Mouse (Mus musculus): ENCODE measurements around the gene Sptbn2. TPM values are rescaled to one million over a fixed set of nuclear protein-coding genes. Genes with fewer than 3 reads are reported as not detected.
A peak's percentile ranks its signal among the peaks of the same experiment; 100 is the strongest.
"Not testable (repeated sequence)": the region's sequence is repeated elsewhere in the genome, so short reads cannot be mapped to it uniquely, and the experiment has no call there.

Sptbn2 gene
- polyA plus RNA-seq, 1 experiment from 2014 or later: 18.7 TPM

DNA sequence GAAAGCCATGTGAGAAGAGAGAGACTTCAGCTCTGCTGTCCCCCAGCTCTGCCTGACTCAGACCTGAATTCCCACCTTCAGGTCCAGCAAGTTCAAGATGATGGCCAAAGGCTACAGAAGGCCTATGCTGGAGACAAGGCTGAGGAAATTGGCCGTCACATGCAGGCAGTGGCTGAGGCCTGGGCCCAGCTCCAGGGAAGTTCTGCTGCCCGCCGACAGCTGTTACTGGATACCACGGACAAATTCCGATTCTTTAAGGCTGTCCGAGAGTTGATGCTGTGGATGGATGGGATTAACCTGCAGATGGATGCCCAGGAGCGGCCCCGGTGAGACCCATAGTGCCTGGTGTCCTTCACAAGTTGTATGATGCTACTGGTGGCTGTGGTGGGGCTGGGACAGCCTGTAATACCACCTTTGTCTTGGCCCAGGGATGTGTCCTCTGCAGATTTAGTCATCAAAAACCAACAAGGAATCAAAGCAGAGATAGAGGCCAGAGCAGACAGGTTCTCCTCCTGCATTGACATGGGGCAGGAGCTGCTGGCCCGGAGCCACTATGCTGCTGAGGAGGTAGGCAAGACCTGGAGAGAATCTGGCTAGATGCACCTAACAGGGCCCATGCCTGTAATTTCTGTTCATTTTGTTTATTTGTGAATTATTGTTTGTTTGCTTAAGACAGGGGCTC lies 36.8 kb downstream of the Sptbn2 start:
- ATAC-seq (ENCODE audit: low FRiP score): no peak

DNA sequence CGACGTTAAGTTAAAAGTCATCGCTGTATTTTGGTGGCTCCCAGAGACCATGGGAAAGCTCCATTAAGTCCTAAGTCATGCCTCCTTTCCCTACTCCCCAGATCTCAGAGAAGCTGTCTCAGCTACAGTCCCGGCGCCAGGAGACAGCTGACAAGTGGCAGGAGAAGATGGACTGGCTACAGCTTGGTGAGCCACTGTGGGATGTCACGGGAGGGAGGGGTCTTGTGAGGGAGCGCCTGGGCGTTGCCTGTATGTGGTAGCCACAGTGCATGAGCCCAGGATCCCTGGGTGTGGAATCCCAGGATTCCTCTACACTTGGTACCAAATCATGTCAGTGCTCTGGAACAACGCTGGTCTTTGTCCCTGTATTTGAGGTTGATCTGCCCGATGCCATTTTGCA lies 37.5 kb downstream of the Sptbn2 start:
- Histone ChIP-seq H3K4me3 (ENCODE audit: low read depth, low read length) (no peak overlapping the region), H3K4me1 (replicated peaks; ENCODE audit: control insufficient read depth, insufficient read depth, low read length) (no peaks in the 10 kb centered on the region), H3K4me2 (replicated peaks; ENCODE audit: low read depth, low read length) (no peak overlapping the region), H3K27me3 (ENCODE audit: control insufficient read depth, insufficient read depth, low read length) (no peaks in the 10 kb centered on the region), H3K9ac (ENCODE audit: low read depth, low read length) (no peak overlapping the region), H3K9me3 (ENCODE audit: control insufficient read depth, low read length) (no peaks in the 10 kb centered on the region), H3K36me3 (ENCODE audit: control insufficient read depth, insufficient read depth, low read length) (peaks cover 8% of the 10 kb centered on the region), H3K27ac (ENCODE audit: low read depth, low read length) (no peak overlapping the region)
- ATAC-seq (ENCODE audit: low FRiP score) (no peak), DNase-seq (ENCODE audit: low spot score) (no peak)
- 86% methylated on average over 10 of the region's 10 CpGs for WGBS

More for the DNA sequence above, 36.8 kb downstream of the Sptbn2 start:
- no peaks in the 10 kb centered on the region for H3K27me3 ChIP-seq (ENCODE audit: control insufficient read depth, insufficient read depth, low read length)
- no peaks in the 10 kb centered on the region for H3K4me1 ChIP-seq (replicated peaks; ENCODE audit: control insufficient read depth, insufficient read depth, low read length)
- 91% methylated on average over 9 of the region's 9 CpGs for WGBS
- H3K9me3 ChIP-seq (ENCODE audit: control insufficient read depth, low read length): no peaks in the 10 kb centered on the region
- no peak overlapping the region for H3K4me2 ChIP-seq (replicated peaks; ENCODE audit: low read depth, low read length)
- no peak overlapping the region for H3K4me3 ChIP-seq (ENCODE audit: low read depth, low read length)
- H3K36me3 ChIP-seq (ENCODE audit: control insufficient read depth, insufficient read depth, low read length): peaks cover 8% of the 10 kb centered on the region
- H3K9ac ChIP-seq (ENCODE audit: low read depth, low read length): no peak overlapping the region
- DNase-seq (ENCODE audit: low spot score): no peak
- no peak overlapping the region for H3K27ac ChIP-seq (ENCODE audit: low read depth, low read length)

GRCm38 (mm10) chr19:4749975-4750374 lies 39.0 kb downstream of the Sptbn2 start:
- ATAC-seq (ENCODE audit: low FRiP score) (no peak), DNase-seq (ENCODE audit: low spot score) (no peak)
- WGBS: 88% methylated on average over 6 of the region's 6 CpGs
- no peak overlapping the region for H3K9ac ChIP-seq (ENCODE audit: low read depth, low read length)
- H3K27me3 ChIP-seq (ENCODE audit: control insufficient read depth, insufficient read depth, low read length): no peaks in the 10 kb centered on the region
- H3K27ac ChIP-seq (ENCODE audit: low read depth, low read length): no peak overlapping the region
- H3K4me1 ChIP-seq (replicated peaks; ENCODE audit: control insufficient read depth, insufficient read depth, low read length): no peaks in the 10 kb centered on the region
- H3K9me3 ChIP-seq (ENCODE audit: control insufficient read depth, low read length): no peaks in the 10 kb centered on the region
- peaks cover 8% of the 10 kb centered on the region; the same call in 1 of the 2 replicates for H3K36me3 ChIP-seq (ENCODE audit: control insufficient read depth, insufficient read depth, low read length)
- H3K4me2 ChIP-seq (replicated peaks; ENCODE audit: low read depth, low read length): no peak overlapping the region
- no peak overlapping the region for H3K4me3 ChIP-seq (ENCODE audit: low read depth, low read length)

GRCm38 (mm10) chr19:4755565-4756192 lies 44.7 kb downstream of the Sptbn2 start:
- WGBS: under 1% methylated on average over 10 of the region's 10 CpGs
- DNase-seq (ENCODE audit: low spot score): peak; percentile 92
- Histone ChIP-seq H3K27me3 (ENCODE audit: control insufficient read depth, insufficient read depth, low read length) (no peaks in the 10 kb centered on the region), H3K4me2 (replicated peaks; ENCODE audit: low read depth, low read length) (peak overlapping the region; percentile 62), H3K27ac (ENCODE audit: low read depth, low read length) (peak overlapping the region; percentile 97), H3K36me3 (ENCODE audit: control insufficient read depth, insufficient read depth, low read length) (no peaks in the 10 kb centered on the region), H3K9ac (ENCODE audit: low read depth, low read length) (peak overlapping the region; percentile 64), H3K4me1 (replicated peaks; ENCODE audit: control insufficient read depth, insufficient read depth, low read length) (peaks cover 3% of the 10 kb centered on the region; the same call in 1 of the 2 replicates), H3K4me3 (ENCODE audit: low read depth, low read length) (peak overlapping the region; percentile 68), H3K9me3 (ENCODE audit: control insufficient read depth, low read length) (no peaks in the 10 kb centered on the region)
- ATAC-seq (ENCODE audit: low FRiP score): peak; percentile 83

DNA sequence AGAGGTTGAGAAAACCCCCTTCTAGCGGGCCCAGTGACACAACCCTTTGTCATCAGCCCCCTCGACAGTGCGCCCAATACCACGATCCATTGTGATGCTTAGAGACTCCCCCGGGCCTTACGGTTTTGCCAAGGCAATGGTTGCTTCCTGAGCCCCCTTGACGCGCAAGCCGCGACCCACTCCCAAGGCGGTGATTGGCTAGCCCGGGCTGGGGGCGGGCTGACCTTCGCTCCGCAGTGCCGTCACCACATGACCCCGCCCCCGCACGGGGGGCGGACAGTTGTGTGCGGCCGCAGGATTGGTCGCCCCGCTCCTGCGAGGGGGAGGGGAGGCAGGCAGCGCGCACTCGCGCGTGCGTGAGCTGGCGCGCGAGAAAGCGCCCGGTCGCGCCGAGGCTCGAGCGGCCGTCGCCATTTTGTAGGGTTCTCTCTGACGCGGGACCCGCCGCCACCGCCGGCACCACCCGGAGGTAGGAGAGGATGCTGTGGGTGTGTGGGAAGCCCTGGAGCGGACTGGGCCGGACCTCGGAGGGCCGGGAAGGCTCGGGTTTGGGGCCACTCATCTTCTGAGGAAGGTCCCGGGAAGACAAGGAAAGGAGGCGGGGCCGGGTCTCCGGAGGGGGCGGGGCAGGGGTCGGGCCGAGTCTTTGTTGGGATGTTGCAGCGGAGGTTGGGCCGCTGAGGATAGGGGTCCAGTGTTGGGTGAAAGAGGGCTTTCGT lies 45.4 kb downstream of the Sptbn2 start, which contains the start of gene Rbm4b:
Gene Rbm4b, plus strand, starts transcription at position 305 of the 719 bp plus-strand sequence.
- ATAC-seq (ENCODE audit: low FRiP score) (peak; percentile 97), DNase-seq (ENCODE audit: low spot score) (peak; percentile 100)
- H3K27me3 ChIP-seq (ENCODE audit: control insufficient read depth, insufficient read depth, low read length): no peaks in the 10 kb centered on the region
- peaks cover 3% of the 10 kb centered on the region; the same call in 1 of the 2 replicates for H3K4me1 ChIP-seq (replicated peaks; ENCODE audit: control insufficient read depth, insufficient read depth, low read length)
- peak within 1 kb of the TSS; percentile 67 for H3K4me2 ChIP-seq (replicated peaks; ENCODE audit: low read depth, low read length)
- H3K9me3 ChIP-seq (ENCODE audit: control insufficient read depth, low read length): no peaks in the 10 kb centered on the region
- H3K36me3 ChIP-seq (ENCODE audit: control insufficient read depth, insufficient read depth, low read length): no peaks in the 10 kb centered on the region
- H3K4me3 ChIP-seq (ENCODE audit: low read depth, low read length): peak within 1 kb of the TSS; percentile 68
- peak within 1 kb of the TSS; percentile 97 for H3K27ac ChIP-seq (ENCODE audit: low read depth, low read length)
- H3K9ac ChIP-seq (ENCODE audit: low read depth, low read length): peak within 1 kb of the TSS; percentile 86
- under 1% methylated on average over 65 of the region's 65 CpGs for WGBS

DNA sequence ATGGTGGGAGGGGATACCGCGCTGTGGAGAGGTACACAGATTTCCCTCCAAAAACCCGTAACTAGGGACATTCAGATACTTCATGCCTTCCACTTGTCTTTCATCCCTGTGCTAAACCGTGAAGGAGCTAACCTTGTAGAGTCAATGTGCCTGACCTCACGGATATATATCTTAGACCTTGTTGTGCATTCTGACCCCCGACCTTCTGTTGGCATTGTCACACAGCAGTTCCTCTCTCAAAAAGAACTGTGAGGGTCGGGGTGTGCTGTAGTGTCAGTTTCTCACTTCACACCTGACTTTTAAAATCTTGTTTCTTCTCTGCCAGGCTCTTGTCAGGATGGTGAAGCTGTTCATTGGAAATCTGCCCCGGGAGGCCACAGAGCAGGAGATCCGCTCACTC lies 46.0 kb downstream of the Sptbn2 start:
- Histone ChIP-seq H3K27ac (ENCODE audit: low read depth, low read length) (peak overlapping the region; percentile 97), H3K9ac (ENCODE audit: low read depth, low read length) (peak overlapping the region; percentile 86), H3K4me3 (ENCODE audit: low read depth, low read length) (peak overlapping the region; percentile 68), H3K4me1 (replicated peaks; ENCODE audit: control insufficient read depth, insufficient read depth, low read length) (peaks cover 3% of the 10 kb centered on the region; the same call in 1 of the 2 replicates), H3K9me3 (ENCODE audit: control insufficient read depth, low read length) (no peaks in the 10 kb centered on the region), H3K27me3 (ENCODE audit: control insufficient read depth, insufficient read depth, low read length) (no peaks in the 10 kb centered on the region), H3K4me2 (replicated peaks; ENCODE audit: low read depth, low read length) (peak overlapping the region; percentile 67), H3K36me3 (ENCODE audit: control insufficient read depth, insufficient read depth, low read length) (peaks cover 2% of the 10 kb centered on the region; the same call in 1 of the 2 replicates)
- no peak for DNase-seq (ENCODE audit: low spot score)
- 10% methylated on average over 9 of the region's 9 CpGs for WGBS
- ATAC-seq (ENCODE audit: low FRiP score): no peak

GRCm38 (mm10) chr19:4760544-4760943 lies 49.6 kb downstream of the Sptbn2 start:
- H3K4me3 ChIP-seq (ENCODE audit: low read depth, low read length); ATAC-seq (ENCODE audit: low FRiP score); H3K9me3 ChIP-seq (ENCODE audit: control insufficient read depth, low read length); H3K9ac ChIP-seq (ENCODE audit: low read depth, low read length); H3K27ac ChIP-seq (ENCODE audit: low read depth, low read length); H3K4me1 ChIP-seq (replicated peaks; ENCODE audit: control insufficient read depth, insufficient read depth, low read length); H3K27me3 ChIP-seq (ENCODE audit: control insufficient read depth, insufficient read depth, low read length); DNase-seq (ENCODE audit: low spot score); H3K36me3 ChIP-seq (ENCODE audit: control insufficient read depth, insufficient read depth, low read length); H3K4me2 ChIP-seq (replicated peaks; ENCODE audit: low read depth, low read length): not testable (repeated sequence)
- 94% methylated on average over 8 of the region's 8 CpGs for WGBS

DNA sequence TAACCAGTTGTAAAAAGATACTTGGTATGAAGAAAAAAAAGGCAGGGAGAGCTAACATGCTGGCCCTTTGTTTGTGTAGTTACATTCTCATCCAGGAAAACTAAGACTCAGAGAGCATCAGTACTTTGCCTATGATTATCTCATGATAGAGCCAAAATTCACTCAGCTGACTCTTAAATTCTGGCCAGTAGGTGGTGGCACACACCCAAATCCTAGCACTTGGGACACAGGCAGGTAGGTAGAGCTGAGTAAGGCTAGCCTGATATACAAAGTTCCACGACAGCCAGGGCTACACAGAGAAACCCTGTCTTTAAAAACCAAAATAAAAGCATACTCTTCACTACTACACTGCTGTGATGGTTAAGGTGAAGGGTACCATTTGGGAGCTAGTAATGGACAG lies 51.9 kb downstream of the Sptbn2 start:
- 76% methylated on average over 1 of the region's 1 CpGs for WGBS
- Histone ChIP-seq H3K36me3 (ENCODE audit: control insufficient read depth, insufficient read depth, low read length) (peaks cover 3% of the 10 kb centered on the region; the same call in 1 of the 2 replicates), H3K4me2 (replicated peaks; ENCODE audit: low read depth, low read length) (no peak overlapping the region), H3K27me3 (ENCODE audit: control insufficient read depth, insufficient read depth, low read length) (no peaks in the 10 kb centered on the region), H3K4me1 (replicated peaks; ENCODE audit: control insufficient read depth, insufficient read depth, low read length) (no peaks in the 10 kb centered on the region), H3K9me3 (ENCODE audit: control insufficient read depth, low read length) (no peaks in the 10 kb centered on the region), H3K9ac (ENCODE audit: low read depth, low read length) (no peak overlapping the region), H3K27ac (ENCODE audit: low read depth, low read length) (no peak overlapping the region), H3K4me3 (ENCODE audit: low read depth, low read length) (no peak overlapping the region)
- no peak for ATAC-seq (ENCODE audit: low FRiP score)
- no peak for DNase-seq (ENCODE audit: low spot score)
